Mouse (Mus musculus): ENCODE data around the gene Btbd35f25. TPM values are rescaled to one million over a fixed set of nuclear protein-coding genes. Genes with fewer than 3 reads are reported as not detected.
"Not testable (repeated sequence)": the region's sequence is repeated elsewhere in the genome, so short reads cannot be mapped to it uniquely, and the experiment has no call there.

Gene Btbd35f25
- not detected in 3 replicates for total RNA-seq (2017)

DNA sequence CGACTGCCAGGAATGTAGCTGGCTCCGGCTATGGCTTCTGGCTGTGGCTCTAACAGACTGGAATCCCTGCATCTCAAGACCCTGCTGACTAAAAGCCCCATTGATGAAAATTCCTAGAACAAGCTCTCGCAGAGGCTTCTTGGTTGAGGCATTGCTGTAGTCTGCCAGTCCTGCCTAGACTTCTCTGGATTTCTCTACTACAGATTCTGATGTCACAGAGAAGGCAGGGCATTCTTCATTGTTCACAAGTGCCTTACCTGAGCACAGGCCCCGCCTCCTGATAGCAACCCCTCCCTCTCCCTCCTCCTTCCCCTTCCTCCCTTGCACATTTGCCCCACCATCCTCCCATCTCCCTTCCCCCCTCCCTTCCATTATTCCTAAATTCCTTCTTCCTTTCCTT is at the start of gene Btbd35f25:
TSS of gene Btbd35f25 (minus strand) at position 101 of the 400 bp plus-strand sequence.
- ATAC-seq (replicated peaks; ENCODE audit: insufficient number of reproducible peaks, low FRiP score, low TSS enrichment, poor library complexity, severe bottlenecking): not testable (repeated sequence)

DNA sequence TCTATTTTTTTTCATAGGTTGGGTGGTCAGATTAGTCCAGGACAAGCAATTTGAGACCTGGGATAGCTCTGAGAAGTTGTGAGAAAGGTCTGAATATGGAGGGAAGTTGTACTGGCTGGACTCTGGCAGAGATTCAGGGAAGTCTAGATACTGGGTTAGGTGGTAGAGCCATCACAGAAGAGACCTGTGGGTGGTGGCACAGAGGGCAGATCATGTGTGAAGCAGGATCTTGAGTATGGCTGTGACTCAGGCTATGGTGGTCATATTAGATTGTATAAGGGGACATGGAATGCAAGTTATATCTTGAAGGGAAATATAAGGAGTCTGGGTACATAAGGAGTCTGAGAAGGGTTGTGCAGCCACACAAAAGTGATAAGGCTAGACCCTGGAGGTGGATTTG is 49.3 kb upstream of the Btbd35f25 start:
- no peak for ATAC-seq (replicated peaks; ENCODE audit: insufficient number of reproducible peaks, low FRiP score, low TSS enrichment, poor library complexity, severe bottlenecking)

DNA sequence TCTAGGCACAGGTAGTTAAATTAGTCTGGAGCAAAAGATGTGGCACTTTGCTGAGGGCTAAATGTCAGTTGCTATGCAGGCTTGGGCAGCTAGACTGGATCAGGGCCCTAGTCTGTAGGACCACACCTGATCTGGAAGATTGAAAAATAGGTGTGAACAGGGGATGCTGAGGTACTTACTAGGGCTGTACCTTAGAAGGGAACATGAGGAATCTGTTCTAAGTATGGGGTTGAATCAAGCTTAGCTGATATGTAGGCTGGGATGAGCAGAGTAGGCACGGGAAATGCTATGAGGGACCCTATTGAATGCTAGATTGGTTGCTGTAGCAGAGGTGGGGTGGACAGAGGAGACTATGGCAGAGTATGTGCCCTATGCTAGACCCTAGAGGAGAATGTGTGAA is 47.0 kb upstream of the Btbd35f25 start:
- ATAC-seq (replicated peaks; ENCODE audit: insufficient number of reproducible peaks, low FRiP score, low TSS enrichment, poor library complexity, severe bottlenecking): no peak

DNA sequence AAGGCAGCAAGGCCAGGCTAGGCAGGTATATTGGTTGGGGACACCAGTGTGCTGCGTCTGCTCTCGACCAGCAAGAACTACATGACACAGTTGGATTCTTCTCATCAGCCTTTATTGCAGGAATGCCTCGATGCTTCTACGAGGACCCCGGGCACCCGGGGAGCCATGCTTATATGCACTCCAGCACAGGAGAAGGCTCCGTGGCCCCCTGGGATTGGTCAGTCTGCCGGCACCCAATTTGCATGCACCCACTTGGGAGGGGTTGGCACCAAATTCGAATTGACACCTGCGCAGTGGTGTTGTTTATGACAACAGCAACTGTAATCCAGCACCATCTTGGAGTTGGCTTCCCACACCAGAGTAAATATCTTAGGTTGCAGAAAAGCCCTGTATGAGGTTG is 28.1 kb upstream of the Btbd35f25 start:
- ATAC-seq (replicated peaks; ENCODE audit: insufficient number of reproducible peaks, low FRiP score, low TSS enrichment, poor library complexity, severe bottlenecking): no peak

DNA sequence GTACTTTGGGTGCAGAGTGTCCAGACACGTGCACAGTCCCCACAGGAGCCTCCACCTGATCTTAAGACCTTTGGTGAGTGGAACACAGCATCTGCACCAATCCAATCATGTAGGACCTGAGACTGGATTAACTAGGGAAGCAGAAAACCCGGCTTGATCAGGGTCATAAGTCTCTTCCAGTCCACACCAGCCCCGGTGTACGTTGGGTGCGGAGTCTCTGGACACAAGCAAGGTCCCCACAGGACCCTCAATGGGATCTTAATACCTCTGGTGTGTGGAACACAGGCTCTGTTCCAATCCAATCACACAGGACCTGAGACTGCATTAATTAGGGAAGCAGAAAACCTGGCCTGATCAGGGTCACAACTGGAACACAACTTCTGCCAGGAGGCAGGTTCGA is 20.0 kb upstream of the Btbd35f25 start:
- no peak for ATAC-seq (replicated peaks; ENCODE audit: insufficient number of reproducible peaks, low FRiP score, low TSS enrichment, poor library complexity, severe bottlenecking)

Other genes with a start within 250 kb of the Btbd35f25 start
- not detected in 3 replicates for gene Gm21883, start 142.9 kb downstream of the Btbd35f25 start, total RNA-seq (2017)
- not detected in 3 replicates for gene Spin2e, start 98.2 kb downstream of the Btbd35f25 start, total RNA-seq (2017)
- not detected in 3 replicates for gene Gm21637, start 244.9 kb upstream of the Btbd35f25 start, total RNA-seq (2017)